Mouse (Mus musculus): Measurements from ENCODE around the gene Kif14. TPM values are rescaled to one million over a fixed set of nuclear protein-coding genes. Genes with fewer than 3 reads are reported as not detected.

Kif14 gene
- total and polyA plus RNA-seq, 3 experiments, result 0.02 to 0.30 (median 0.08) TPM

- no peak overlapping the region for H3K9ac ChIP-seq (ENCODE audit: low read depth, low read length)
- DNase-seq, result no peak
- no peak overlapping the region for H3K4me3 ChIP-seq
- intact Hi-C loops (cut with DNase I), result no loop called here
- no peaks in the 10 kb centered on the region for H3K79me2 ChIP-seq (replicated peaks; ENCODE audit: control insufficient read depth, insufficient read depth, low read length)
- no peaks in the 10 kb centered on the region for H3K36me3 ChIP-seq (ENCODE audit: control insufficient read depth, insufficient read depth, low read length)
- 68% methylated on average over 5 of the region's 5 CpGs for WGBS
- no peak overlapping the region for H3K27ac ChIP-seq
- H3K27me3 ChIP-seq (ENCODE audit: control insufficient read depth, insufficient read depth, low read length), result no peaks in the 10 kb centered on the region
- TF ChIP-seq POLR2A (IDR thresholded peaks at IDR 0.05; ENCODE audit: insufficient read depth, low read depth, low read length) (no peak), CTCF (IDR thresholded peaks at IDR 0.05) (no peak), EP300 (IDR thresholded peaks at IDR 0.05; ENCODE audit: insufficient read depth, low read depth, low read length) (no peak)
- no peaks in the 10 kb centered on the region for H3K4me1 ChIP-seq (ENCODE audit: control insufficient read depth, insufficient read depth, low read length)
Observed at GRCm38 (mm10) chr1:136558762-136559161, 92.6 kb downstream of the Kif14 start.

GRCm38 (mm10) chr1:136559284-136559683, 93.1 kb downstream of the Kif14 start:
- TF ChIP-seq EP300 (IDR thresholded peaks at IDR 0.05; ENCODE audit: insufficient read depth, low read depth, low read length) (no peak), CTCF (IDR thresholded peaks at IDR 0.05) (no peak), POLR2A (IDR thresholded peaks at IDR 0.05; ENCODE audit: insufficient read depth, low read depth, low read length) (no peak)
- Histone ChIP-seq H3K4me1 (ENCODE audit: control insufficient read depth, insufficient read depth, low read length) (no peaks in the 10 kb centered on the region), H3K36me3 (ENCODE audit: control insufficient read depth, insufficient read depth, low read length) (no peaks in the 10 kb centered on the region), H3K4me3 (no peak overlapping the region), H3K79me2 (replicated peaks; ENCODE audit: control insufficient read depth, insufficient read depth, low read length) (no peaks in the 10 kb centered on the region), H3K27ac (no peak overlapping the region), H3K27me3 (ENCODE audit: control insufficient read depth, insufficient read depth, low read length) (no peaks in the 10 kb centered on the region), H3K9ac (ENCODE audit: low read depth, low read length) (no peak overlapping the region)
- intact Hi-C loops (cut with DNase I), result no loop called here
- no peak for DNase-seq
- WGBS, result 70% methylated on average over 5 of the region's 5 CpGs

GRCm38 (mm10) chr1:136559774-136560173, 93.6 kb downstream of the Kif14 start:
- intact Hi-C loops (cut with DNase I), result no loop called here
- H3K4me1 ChIP-seq (ENCODE audit: control insufficient read depth, insufficient read depth, low read length), result no peaks in the 10 kb centered on the region
- no peaks in the 10 kb centered on the region for H3K79me2 ChIP-seq (replicated peaks; ENCODE audit: control insufficient read depth, insufficient read depth, low read length)
- H3K4me3 ChIP-seq, result no peak overlapping the region
- DNase-seq, result no peak
- H3K9ac ChIP-seq (ENCODE audit: low read depth, low read length), result no peak overlapping the region
- no peaks in the 10 kb centered on the region for H3K36me3 ChIP-seq (ENCODE audit: control insufficient read depth, insufficient read depth, low read length)
- H3K27me3 ChIP-seq (ENCODE audit: control insufficient read depth, insufficient read depth, low read length), result no peaks in the 10 kb centered on the region
- WGBS, result 82% methylated on average over 9 of the region's 9 CpGs
- no peak overlapping the region for H3K27ac ChIP-seq
- no peak for TF ChIP-seq CTCF (IDR thresholded peaks at IDR 0.05)

GRCm38 (mm10) chr1:136561823-136562222, 95.7 kb downstream of the Kif14 start:
- no peaks in the 10 kb centered on the region for H3K79me2 ChIP-seq (replicated peaks; ENCODE audit: control insufficient read depth, insufficient read depth, low read length)
- H3K9ac ChIP-seq (ENCODE audit: low read depth, low read length), result no peak overlapping the region
- no peaks in the 10 kb centered on the region for H3K36me3 ChIP-seq (ENCODE audit: control insufficient read depth, insufficient read depth, low read length)
- no peaks in the 10 kb centered on the region for H3K4me1 ChIP-seq (ENCODE audit: control insufficient read depth, insufficient read depth, low read length)
- DNase-seq, result no peak
- TF ChIP-seq EP300 (IDR thresholded peaks at IDR 0.05; ENCODE audit: insufficient read depth, low read depth, low read length), result no peak
- TF ChIP-seq CTCF (IDR thresholded peaks at IDR 0.05), result no peak
- no peak for TF ChIP-seq POLR2A (IDR thresholded peaks at IDR 0.05; ENCODE audit: insufficient read depth, low read depth, low read length)
- intact Hi-C loops (cut with DNase I), result no loop called here
- no peaks in the 10 kb centered on the region for H3K27me3 ChIP-seq (ENCODE audit: control insufficient read depth, insufficient read depth, low read length)
- no peak overlapping the region for H3K4me3 ChIP-seq
- 26% methylated on average over 10 of the region's 10 CpGs for WGBS
- H3K27ac ChIP-seq, result no peak overlapping the region

- Histone ChIP-seq H3K4me3 (no peak overlapping the region), H3K9ac (ENCODE audit: low read depth, low read length) (no peak overlapping the region), H3K27me3 (ENCODE audit: control insufficient read depth, insufficient read depth, low read length) (no peaks in the 10 kb centered on the region), H3K36me3 (ENCODE audit: control insufficient read depth, insufficient read depth, low read length) (no peaks in the 10 kb centered on the region), H3K4me1 (ENCODE audit: control insufficient read depth, insufficient read depth, low read length) (no peaks in the 10 kb centered on the region), H3K27ac (no peak overlapping the region), H3K79me2 (replicated peaks; ENCODE audit: control insufficient read depth, insufficient read depth, low read length) (no peaks in the 10 kb centered on the region)
- no peak for TF ChIP-seq EP300 (IDR thresholded peaks at IDR 0.05; ENCODE audit: insufficient read depth, low read depth, low read length)
- DNase-seq, result no peak
- intact Hi-C loops (cut with DNase I), result no loop called here
- 71% methylated on average over 11 of the region's 11 CpGs for WGBS
Observed at GRCm38 (mm10) chr1:136563149-136563548, 97.0 kb downstream of the Kif14 start.

- Histone ChIP-seq H3K79me2 (replicated peaks; ENCODE audit: control insufficient read depth, insufficient read depth, low read length) (no peaks in the 10 kb centered on the region), H3K9ac (ENCODE audit: low read depth, low read length) (no peak overlapping the region), H3K27me3 (ENCODE audit: control insufficient read depth, insufficient read depth, low read length) (no peaks in the 10 kb centered on the region), H3K4me3 (no peak overlapping the region), H3K27ac (no peak overlapping the region), H3K36me3 (ENCODE audit: control insufficient read depth, insufficient read depth, low read length) (no peaks in the 10 kb centered on the region), H3K4me1 (ENCODE audit: control insufficient read depth, insufficient read depth, low read length) (no peaks in the 10 kb centered on the region)
- DNase-seq, result no peak
- intact Hi-C loops (cut with DNase I), result no loop called here
- 74% methylated on average over 4 of the region's 4 CpGs for WGBS
- TF ChIP-seq POLR2A (IDR thresholded peaks at IDR 0.05; ENCODE audit: insufficient read depth, low read depth, low read length), result no peak
- TF ChIP-seq CTCF (IDR thresholded peaks at IDR 0.05), result 0 out of 2 replicates have a peak, but pooled peaks have one; percentile 10
Observed at GRCm38 (mm10) chr1:136564963-136565362, 98.8 kb downstream of the Kif14 start.

GRCm38 (mm10) chr1:136566386-136566785, 100.2 kb downstream of the Kif14 start:
- DNase-seq, result no peak
- no peaks in the 10 kb centered on the region for H3K27me3 ChIP-seq (ENCODE audit: control insufficient read depth, insufficient read depth, low read length)
- TF ChIP-seq EP300 (IDR thresholded peaks at IDR 0.05; ENCODE audit: insufficient read depth, low read depth, low read length) (no peak), POLR2A (IDR thresholded peaks at IDR 0.05; ENCODE audit: insufficient read depth, low read depth, low read length) (no peak), CTCF (IDR thresholded peaks at IDR 0.05) (no peak)
- H3K27ac ChIP-seq, result no peak overlapping the region
- no peaks in the 10 kb centered on the region for H3K79me2 ChIP-seq (replicated peaks; ENCODE audit: control insufficient read depth, insufficient read depth, low read length)
- intact Hi-C loops (cut with DNase I), result no loop called here
- no peak overlapping the region for H3K9ac ChIP-seq (ENCODE audit: low read depth, low read length)
- no peaks in the 10 kb centered on the region for H3K36me3 ChIP-seq (ENCODE audit: control insufficient read depth, insufficient read depth, low read length)
- H3K4me3 ChIP-seq, result no peak overlapping the region
- H3K4me1 ChIP-seq (ENCODE audit: control insufficient read depth, insufficient read depth, low read length), result no peaks in the 10 kb centered on the region
- WGBS, result 91% methylated on average over 5 of the region's 5 CpGs

Data from heart, adult 2 months (tissue).